ENCODE assay signal across 10 mouse cellular contexts in the genomic region with DNA sequence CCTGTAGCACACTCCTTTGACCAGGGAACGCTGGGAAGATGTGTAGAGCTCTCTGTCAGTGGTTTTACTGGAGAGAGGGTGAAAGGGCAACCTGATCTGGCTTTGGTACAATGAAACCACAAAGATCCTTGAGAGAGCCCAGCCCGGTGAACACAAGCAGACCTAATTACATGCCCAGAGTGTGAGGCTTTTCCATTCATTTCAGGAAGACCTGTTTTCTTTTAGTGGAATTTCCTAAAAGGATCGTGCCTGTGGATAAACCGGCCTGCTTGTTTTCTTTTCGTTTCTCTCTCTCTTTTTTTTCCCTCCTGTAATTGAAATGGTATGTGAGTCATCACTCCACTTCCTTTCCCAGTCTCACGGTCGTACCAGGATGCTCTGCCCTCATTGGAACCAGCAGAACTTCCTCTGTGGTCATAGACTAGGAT.
DNase-seq lines count a peak whose midpoint lies in the region; ATAC-seq lines count a peak whose summit lies in the region.
"Had no signal": no experiment of that assay in that cellular context is flagged by ENCODE, and none has a peak within 500 bp of the region (broad histone marks: within the 10 kb centered on the region; RNA-seq: fewer than 3 reads in every experiment).

No protein-coding gene starts in this region.

- intact Hi-C loops in heart, postnatal 36 days (cut with DNase I) = no loop called here

- H3K4me1 ChIP-seq in embryonic facial prominence, embryonic 14.5 days (ENCODE audit: control insufficient read depth, insufficient read depth, low read length) = 0 out of 2 replicates have a peak, but pooled peaks cover 8% of the 10 kb centered on the region
- H3K4me1 ChIP-seq in limb, embryonic 11.5 days (ENCODE audit: control insufficient read depth, insufficient read depth, low read length) = peaks cover 4% of the 10 kb centered on the region; the same call in 1 of the 2 replicates
- H3K4me1 ChIP-seq: liver, embryonic 15.5 days had no signal

- H3K27me3 ChIP-seq in embryonic facial prominence, embryonic 14.5 days (replicated peaks; ENCODE audit: control insufficient read depth, insufficient read depth, low read length) = no peaks in the 10 kb centered on the region
- H3K27me3 ChIP-seq in limb, embryonic 11.5 days (ENCODE audit: control insufficient read depth, insufficient read depth, low read length) = no peaks in the 10 kb centered on the region
- H3K27me3 ChIP-seq: liver, embryonic 15.5 days had no signal

- ATAC-seq in embryonic facial prominence, embryonic 14.5 days (ENCODE audit: low read depth) = peak; percentile 60; the same call in 1 of the 2 replicates
- no peak for ATAC-seq in limb, embryonic 11.5 days (ENCODE audit: insufficient number of reproducible peaks, low FRiP score, low TSS enrichment, low read depth)

- H3K27ac ChIP-seq in embryonic facial prominence, embryonic 14.5 days (replicated peaks; ENCODE audit: low read depth, low read length) = peak overlapping the region; percentile 22
- no peak overlapping the region for H3K27ac ChIP-seq in limb, embryonic 11.5 days (replicated peaks; ENCODE audit: low read depth, low read length)
- H3K27ac ChIP-seq: liver, embryonic 15.5 days had no signal

- no peak overlapping the region for H3K9ac ChIP-seq in embryonic facial prominence, embryonic 14.5 days (ENCODE audit: low read depth, low read length)
- H3K9ac ChIP-seq in limb, embryonic 11.5 days (ENCODE audit: low read length) = no peak overlapping the region
- H3K9ac ChIP-seq: liver, embryonic 15.5 days had no signal

- 5% methylated on average over 7 of the region's 7 CpGs for WGBS in embryonic facial prominence, embryonic 14.5 days
- WGBS in limb, embryonic 11.5 days = 9% methylated on average over 7 of the region's 7 CpGs

- H3K4me2 ChIP-seq in embryonic facial prominence, embryonic 14.5 days (ENCODE audit: low read depth, low read length) = no peak overlapping the region
- peak overlapping the region; percentile 13; the same call in 1 of the 2 replicates for H3K4me2 ChIP-seq in limb, embryonic 11.5 days (ENCODE audit: low read depth, severe bottlenecking)
- H3K4me2 ChIP-seq: liver, embryonic 15.5 days had no signal

- H3K36me3 ChIP-seq in embryonic facial prominence, embryonic 14.5 days (ENCODE audit: control insufficient read depth, insufficient read depth, low read length) = peaks cover 4% of the 10 kb centered on the region; the same call in 1 of the 2 replicates
- H3K36me3 ChIP-seq in limb, embryonic 11.5 days (ENCODE audit: control insufficient read depth, insufficient read depth, low read length) = no peaks in the 10 kb centered on the region
- H3K36me3 ChIP-seq: liver, embryonic 15.5 days had no signal

- H3K9me3 ChIP-seq in embryonic facial prominence, embryonic 14.5 days (ENCODE audit: control insufficient read depth, low read length) = no peaks in the 10 kb centered on the region
- no peaks in the 10 kb centered on the region for H3K9me3 ChIP-seq in limb, embryonic 11.5 days (ENCODE audit: control insufficient read depth, low read length)
- H3K9me3 ChIP-seq: liver, embryonic 15.5 days had no signal

- H3K4me3 ChIP-seq in embryonic facial prominence, embryonic 14.5 days (ENCODE audit: low read depth, low read length) = no peak overlapping the region
- H3K4me3 ChIP-seq in limb, embryonic 11.5 days (ENCODE audit: low read depth, low read length) = no peak overlapping the region
- H3K4me3 ChIP-seq: liver, embryonic 15.5 days had no signal

- peak; percentile 30 for DNase-seq in heart, adult 8-10 months (ENCODE audit: low spot score)
- DNase-seq in heart, postnatal 36 days = no peak
- peak; percentile 62 for DNase-seq in NIH3T3 (ENCODE audit: low read depth)
- peak; percentile 72 for DNase-seq in embryonic facial prominence, embryonic 14.5 days (ENCODE audit: low spot score)
- peak; percentile 29 for DNase-seq in limb, embryonic 11.5 days (ENCODE audit: low spot score)
- no peak for DNase-seq in T-cell, adult 2 months (ENCODE audit: low spot score)
- DNase-seq in spleen, postnatal 10 days (ENCODE audit: low spot score in 2 of 2) = no peak
- DNase-seq in right cerebral cortex, postnatal 36 days (ENCODE audit: low spot score in 2 of 2) = no peak
- DNase-seq: thymus, adult 2 months had no signal

Comparison
In these comparisons a context has a peak if more than half of its experiments do, and no peak if none do; other contexts are left out.
1. DNase-seq: peak in heart, adult 8-10 months (single experiment), NIH3T3 (single experiment), embryonic facial prominence, embryonic 14.5 days (single experiment) and limb, embryonic 11.5 days (single experiment); none in heart, postnatal 36 days (0 of 2), T-cell, adult 2 months (single experiment), spleen, postnatal 10 days (0 of 2) and right cerebral cortex, postnatal 36 days (0 of 2).